Mouse (Mus musculus) forebrain, embryonic 10.5 days (tissue): ENCODE data around the gene Hdac4. TPM values are rescaled to one million over a fixed set of nuclear protein-coding genes. Genes with fewer than 3 reads are reported as not detected.
A peak's percentile ranks its signal among the peaks of the same experiment; 100 is the strongest.

Source experiments
- DNase-seq: peaks from one replicate; pipeline ENCODE4 v3.0.0-alpha.2; 2017; ENCODE audit warnings: low spot score; ENCODE audit errors: extremely low spot score
- H3K27ac ChIP-seq: fragments of 300-500 bp; sonication (generic); 2 replicates; pipeline ENCODE4 v1.5.1; 2016; ENCODE audit warnings: mild to moderate bottlenecking
- H3K27me3 ChIP-seq: fragments of 300-500 bp; sonication (generic); 2 replicates; pipeline ENCODE4 v1.6.1; 2016; ENCODE audit warnings: mild to moderate bottlenecking; ENCODE audit not compliant: poor library complexity, severe bottlenecking
- H3K36me3 ChIP-seq: fragments of 300-500 bp; sonication (generic); replicated peaks from 2 replicates; pipeline ENCODE4 v1.6.1; 2016; ENCODE audit warnings: mild to moderate bottlenecking, moderate library complexity
- H3K4me1 ChIP-seq: fragments of 300-500 bp; sonication (generic); 2 replicates; pipeline ENCODE4 v1.6.1; 2016
- H3K4me3 ChIP-seq: fragments of 300-500 bp; sonication (generic); 2 replicates; pipeline ENCODE4 v1.5.1; 2016; ENCODE audit warnings: mild to moderate bottlenecking, moderate library complexity
- H3K9me3 ChIP-seq: fragments of 300-500 bp; sonication (generic); 2 replicates; pipeline ENCODE4 v1.6.1; 2016; ENCODE audit warnings: mild to moderate bottlenecking, moderate library complexity
- WGBS: fragments of 180-500 bp; shearing (Covaris S2); methylation state at CpG from one replicate; pipeline ENCODE4 v1.1.7; 2016; 5-methylcytosine and 5-hydroxymethylcytosine counted together
- polyA plus RNA-seq: library from polyadenylated mRNA; unstranded; fragments of >200 nt; fragmentation: Nextera tagmentation; extraction: Ambion mirVana; gene quantifications from 2 replicates; pipeline ENCODE4 v1.2.1, GENCODE M21; 2016

Gene Hdac4
- polyA plus RNA-seq, 1 experiment from 2014 or later = 20.6 TPM

DNA sequence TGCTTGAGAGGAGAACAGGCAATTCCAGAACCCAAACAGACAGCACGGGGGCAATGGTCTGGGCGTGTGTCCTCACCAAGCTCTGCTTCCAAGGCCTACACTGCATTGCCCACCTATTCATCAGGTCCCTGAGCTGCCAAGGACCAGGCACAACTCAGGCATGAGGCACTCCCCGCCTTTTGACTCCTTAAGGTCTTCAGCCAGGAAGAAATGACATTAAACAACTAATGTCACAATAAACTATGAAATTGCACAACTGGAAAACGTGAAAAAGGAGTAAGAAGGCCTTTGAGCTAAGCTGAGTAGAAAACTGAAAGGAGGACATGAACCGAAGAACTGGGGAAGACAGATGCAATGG is 20.6 kb downstream of the Hdac4 start:
- H3K4me1 ChIP-seq = peaks cover 61% of the 10 kb centered on the region
- H3K27ac ChIP-seq = peak overlapping the region; percentile 21; the same call in 1 of the 2 replicates
- H3K4me3 ChIP-seq = no peak overlapping the region
- H3K36me3 ChIP-seq = no peaks in the 10 kb centered on the region; the same call in 1 of the 2 replicates
- WGBS = 90% methylated on average over 5 of the region's 5 CpGs
- DNase-seq = no peak
- no peaks in the 10 kb centered on the region for H3K27me3 ChIP-seq
- no peaks in the 10 kb centered on the region for H3K9me3 ChIP-seq

DNA sequence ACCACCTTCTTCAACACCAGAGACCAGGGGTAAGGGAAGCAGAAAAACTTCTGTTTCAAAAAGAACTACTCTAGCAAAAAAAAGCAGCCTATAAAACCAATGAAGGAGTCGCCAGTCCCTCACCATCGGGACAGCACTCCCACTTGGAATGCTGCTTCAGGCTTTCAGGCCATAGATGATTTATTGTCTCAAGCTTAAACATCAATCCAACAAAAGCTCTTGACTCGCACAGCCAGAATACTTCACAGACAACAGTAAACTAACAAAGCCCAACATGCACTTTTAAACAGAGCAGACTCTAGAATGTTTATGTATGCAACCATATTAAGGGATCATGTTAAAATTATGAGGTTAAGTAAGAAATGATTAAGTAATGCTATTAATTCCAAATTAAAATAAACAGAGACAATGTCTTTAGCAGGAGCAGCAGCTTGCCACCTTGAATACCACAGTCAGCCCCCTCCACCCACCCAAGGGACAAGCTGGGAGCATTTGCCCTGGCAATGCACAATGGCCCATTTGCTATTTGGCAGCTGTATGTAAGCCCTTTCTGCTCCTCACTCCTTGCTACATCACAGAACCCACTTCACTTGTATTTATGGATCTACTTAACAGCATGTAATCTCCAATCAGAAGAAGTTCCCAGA is 21.1 kb downstream of the Hdac4 start:
- DNase-seq = no peak
- peaks cover 65% of the 10 kb centered on the region for H3K4me1 ChIP-seq
- 81% methylated on average over 3 of the region's 3 CpGs for WGBS
- peak overlapping the region; percentile 21; the same call in 1 of the 2 replicates for H3K27ac ChIP-seq
- H3K9me3 ChIP-seq = no peaks in the 10 kb centered on the region
- H3K27me3 ChIP-seq = no peaks in the 10 kb centered on the region
- no peaks in the 10 kb centered on the region; the same call in 1 of the 2 replicates for H3K36me3 ChIP-seq
- no peak overlapping the region for H3K4me3 ChIP-seq

DNA sequence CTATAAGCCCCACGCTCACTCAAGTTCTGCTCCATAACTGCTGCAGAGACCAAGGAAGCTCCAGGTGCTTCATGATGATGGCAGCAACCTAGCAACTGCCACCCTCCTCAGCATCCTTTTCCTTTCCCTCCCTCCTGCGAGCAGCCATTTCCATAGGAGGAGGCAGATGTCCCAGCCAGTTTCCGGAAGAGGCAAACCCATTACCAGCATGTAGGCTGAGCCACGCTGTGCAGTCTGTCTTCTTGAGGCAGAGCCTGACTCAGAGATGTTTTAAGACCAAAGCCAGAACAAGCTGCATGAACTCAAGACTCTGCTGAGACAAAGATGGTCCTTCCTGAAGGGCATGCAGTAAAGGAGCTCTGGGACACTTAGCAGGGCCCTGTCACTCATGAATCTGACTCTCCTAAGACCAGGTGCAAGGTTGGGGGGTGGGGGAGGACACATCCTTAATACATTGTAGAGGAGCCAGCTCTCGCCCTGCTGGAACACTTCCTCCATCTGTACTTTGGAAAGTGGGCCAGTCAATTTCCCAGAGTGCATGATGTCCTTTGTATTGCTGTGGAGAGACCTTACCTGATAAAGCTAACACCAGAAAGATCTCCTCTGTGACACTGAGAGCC is 24.8 kb downstream of the Hdac4 start:
- H3K4me1 ChIP-seq = peaks cover 40% of the 10 kb centered on the region

DNA sequence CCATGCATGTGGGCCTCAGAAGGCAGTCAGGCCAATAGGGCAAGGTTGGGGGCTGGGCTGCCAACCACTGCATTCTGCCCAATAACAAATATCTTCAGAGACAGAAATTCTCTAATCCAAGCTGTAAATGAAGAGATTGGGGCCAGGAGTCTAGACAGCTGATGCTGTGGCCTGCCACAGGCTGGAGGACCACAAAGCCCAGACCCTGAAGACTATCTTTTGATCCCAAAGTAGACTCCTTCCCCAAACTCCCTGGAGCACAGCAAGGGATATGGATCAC is 25.8 kb downstream of the Hdac4 start:
- Histone ChIP-seq H3K36me3 (no peaks in the 10 kb centered on the region), H3K27me3 (no peaks in the 10 kb centered on the region), H3K27ac (no peak overlapping the region), H3K4me3 (no peak overlapping the region), H3K4me1 (peaks cover 36% of the 10 kb centered on the region), H3K9me3 (no peaks in the 10 kb centered on the region)
- no peak for DNase-seq

More for the DNA sequence above, 24.8 kb downstream of the Hdac4 start:
- Histone ChIP-seq H3K4me3 (no peak overlapping the region), H3K27me3 (no peaks in the 10 kb centered on the region), H3K27ac (no peak overlapping the region), H3K9me3 (no peaks in the 10 kb centered on the region), H3K36me3 (no peaks in the 10 kb centered on the region; the same call in 1 of the 2 replicates)
- WGBS = 87% methylated on average over 5 of the region's 5 CpGs
- no peak for DNase-seq

DNA sequence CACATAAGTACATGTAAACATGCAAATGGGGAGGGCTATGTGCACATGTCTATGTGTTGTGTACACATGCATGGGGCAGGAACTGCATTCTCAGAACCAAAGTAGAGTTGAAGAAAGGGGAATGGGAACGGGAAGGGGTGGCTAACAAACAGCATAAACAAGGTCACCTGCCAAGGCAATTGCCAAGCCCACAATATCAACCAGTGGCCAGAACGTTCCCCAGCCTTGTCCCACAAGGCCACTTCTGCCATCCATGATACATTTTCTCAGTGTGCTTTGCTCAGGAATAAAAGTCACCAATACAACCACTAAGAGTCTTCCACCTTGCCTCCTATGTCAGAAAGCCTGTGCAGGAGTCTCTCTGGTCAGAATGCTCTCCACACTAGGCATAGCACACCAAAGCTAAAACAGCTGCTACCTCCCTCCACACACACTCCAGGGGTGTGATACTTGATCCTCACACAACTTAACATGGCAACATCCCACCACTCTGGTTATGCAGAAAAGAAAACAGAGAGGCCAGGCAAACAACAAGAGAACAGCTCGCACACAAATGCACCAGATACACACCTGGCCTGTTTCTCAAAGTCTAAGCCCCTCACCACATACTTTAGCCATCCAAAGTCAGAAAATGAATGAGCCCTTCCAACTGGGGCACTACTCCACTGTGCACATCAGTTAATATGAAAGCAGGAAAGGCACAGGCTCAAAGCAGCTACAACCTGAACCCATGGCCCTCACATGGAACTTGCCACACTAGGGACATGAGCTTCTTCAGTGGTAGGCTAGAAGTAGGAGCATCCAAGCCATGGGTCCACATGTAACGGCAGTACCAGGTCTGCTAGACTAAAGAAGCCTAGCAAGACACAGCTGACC is 26.4 kb downstream of the Hdac4 start:
- peaks cover 36% of the 10 kb centered on the region for H3K4me1 ChIP-seq
- WGBS = 85% methylated on average over 4 of the region's 4 CpGs
- no peak overlapping the region for H3K27ac ChIP-seq
- no peaks in the 10 kb centered on the region for H3K36me3 ChIP-seq
- H3K27me3 ChIP-seq = no peaks in the 10 kb centered on the region
- H3K4me3 ChIP-seq = no peak overlapping the region
- no peaks in the 10 kb centered on the region for H3K9me3 ChIP-seq
- DNase-seq = no peak

DNA sequence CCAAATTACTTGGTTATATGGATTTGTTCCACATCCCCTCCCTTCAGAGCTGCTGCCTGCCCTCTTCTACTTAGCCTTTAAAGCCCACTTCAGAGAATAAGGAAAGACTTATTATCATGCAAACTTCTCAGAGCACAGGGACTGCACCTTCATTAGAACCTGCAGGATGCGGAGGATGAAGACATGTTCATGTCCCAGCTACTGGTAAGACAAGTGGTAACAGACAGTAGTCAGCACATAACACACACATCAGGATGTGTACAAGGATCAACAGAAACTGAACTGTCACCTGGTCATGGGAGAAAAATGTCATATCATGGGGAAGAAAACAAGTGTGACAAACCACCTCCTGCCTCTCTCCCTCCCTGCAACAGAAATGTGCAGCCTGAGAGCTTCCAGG is 31.6 kb downstream of the Hdac4 start:
- no peaks in the 10 kb centered on the region for H3K9me3 ChIP-seq
- H3K36me3 ChIP-seq = peaks cover 18% of the 10 kb centered on the region
- no peaks in the 10 kb centered on the region for H3K27me3 ChIP-seq
- no peak for DNase-seq
- H3K27ac ChIP-seq = no peak overlapping the region
- WGBS = 95% methylated on average over 1 of the region's 1 CpGs
- no peak overlapping the region for H3K4me3 ChIP-seq
- peaks cover 14% of the 10 kb centered on the region; the same call in 1 of the 2 replicates for H3K4me1 ChIP-seq

DNA sequence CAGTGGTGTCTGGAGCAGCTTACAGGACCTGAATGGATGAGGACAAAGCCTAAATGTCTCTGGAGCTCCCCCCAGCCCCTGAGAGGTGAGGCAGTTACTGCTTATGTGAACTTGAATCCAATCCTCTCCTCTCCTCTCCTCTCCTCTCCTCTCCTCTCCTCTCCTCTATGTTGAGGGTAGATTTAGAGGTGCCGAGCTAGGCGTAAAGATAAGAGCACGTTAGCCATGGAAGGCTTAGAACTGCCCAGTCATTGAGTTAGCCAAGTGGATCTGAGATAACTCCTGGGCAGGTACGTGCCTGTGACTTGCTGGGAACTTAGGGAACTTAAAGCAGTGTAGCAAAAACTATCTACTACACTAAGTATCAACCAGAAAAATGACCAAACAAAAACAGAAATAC is 35.7 kb downstream of the Hdac4 start:
- Histone ChIP-seq H3K4me1 (0 out of 2 replicates have a peak, but pooled peaks cover 6% of the 10 kb centered on the region), H3K9me3 (no peaks in the 10 kb centered on the region), H3K27ac (no peak overlapping the region), H3K27me3 (no peaks in the 10 kb centered on the region), H3K4me3 (no peak overlapping the region), H3K36me3 (peaks cover 29% of the 10 kb centered on the region)
- WGBS = 94% methylated on average over 4 of the region's 4 CpGs
- no peak for DNase-seq

DNA sequence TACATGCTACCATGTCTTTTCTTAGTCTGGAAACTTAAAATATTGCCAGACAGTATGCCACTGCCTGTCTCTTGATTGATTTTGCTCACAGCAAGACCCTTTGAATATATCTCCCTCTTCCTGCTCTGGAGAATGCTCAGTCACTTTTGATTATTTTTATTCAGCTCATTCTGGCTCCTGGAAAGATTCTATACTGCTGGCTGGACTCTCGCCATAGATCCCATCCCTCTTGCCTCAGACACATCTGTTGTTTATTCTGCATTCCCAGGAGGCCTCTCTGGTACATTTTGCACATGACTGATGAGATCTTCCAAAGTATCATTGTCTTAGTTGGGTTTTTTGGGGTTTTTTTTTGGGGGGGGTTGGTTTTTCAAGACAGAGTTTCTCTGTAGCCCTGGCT is 45.3 kb downstream of the Hdac4 start:
- Histone ChIP-seq H3K36me3 (peaks cover 49% of the 10 kb centered on the region), H3K9me3 (no peaks in the 10 kb centered on the region), H3K27ac (no peak overlapping the region), H3K4me1 (peaks cover 6% of the 10 kb centered on the region), H3K4me3 (no peak overlapping the region), H3K27me3 (no peaks in the 10 kb centered on the region)
- no peak for DNase-seq
- WGBS = 95% methylated on average over 1 of the region's 1 CpGs

DNA sequence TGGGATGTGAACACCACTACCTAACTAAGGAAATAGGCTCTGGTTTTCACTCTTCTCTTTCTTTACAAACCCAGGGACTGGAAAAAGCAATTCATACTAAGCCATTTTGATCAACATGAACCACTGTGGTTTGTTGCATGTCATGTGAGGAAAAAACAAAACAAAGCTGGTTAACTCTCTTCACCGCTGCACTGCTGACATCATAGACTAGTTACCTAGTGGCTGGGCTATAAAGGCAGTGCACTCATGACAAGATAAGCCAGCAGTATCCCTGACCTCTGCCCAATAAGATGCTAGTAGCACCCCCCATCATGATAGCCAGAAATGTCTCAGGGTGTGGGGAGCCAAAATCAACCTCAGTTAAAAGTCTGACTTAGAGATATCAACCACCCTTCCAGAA is 47.0 kb downstream of the Hdac4 start:
- no peak overlapping the region for H3K27ac ChIP-seq
- peaks cover 21% of the 10 kb centered on the region for H3K4me1 ChIP-seq
- H3K9me3 ChIP-seq = no peaks in the 10 kb centered on the region
- no peaks in the 10 kb centered on the region for H3K27me3 ChIP-seq
- H3K4me3 ChIP-seq = no peak overlapping the region
- DNase-seq = no peak
- 93% methylated on average over 1 of the region's 1 CpGs for WGBS
- peaks cover 44% of the 10 kb centered on the region for H3K36me3 ChIP-seq

DNA sequence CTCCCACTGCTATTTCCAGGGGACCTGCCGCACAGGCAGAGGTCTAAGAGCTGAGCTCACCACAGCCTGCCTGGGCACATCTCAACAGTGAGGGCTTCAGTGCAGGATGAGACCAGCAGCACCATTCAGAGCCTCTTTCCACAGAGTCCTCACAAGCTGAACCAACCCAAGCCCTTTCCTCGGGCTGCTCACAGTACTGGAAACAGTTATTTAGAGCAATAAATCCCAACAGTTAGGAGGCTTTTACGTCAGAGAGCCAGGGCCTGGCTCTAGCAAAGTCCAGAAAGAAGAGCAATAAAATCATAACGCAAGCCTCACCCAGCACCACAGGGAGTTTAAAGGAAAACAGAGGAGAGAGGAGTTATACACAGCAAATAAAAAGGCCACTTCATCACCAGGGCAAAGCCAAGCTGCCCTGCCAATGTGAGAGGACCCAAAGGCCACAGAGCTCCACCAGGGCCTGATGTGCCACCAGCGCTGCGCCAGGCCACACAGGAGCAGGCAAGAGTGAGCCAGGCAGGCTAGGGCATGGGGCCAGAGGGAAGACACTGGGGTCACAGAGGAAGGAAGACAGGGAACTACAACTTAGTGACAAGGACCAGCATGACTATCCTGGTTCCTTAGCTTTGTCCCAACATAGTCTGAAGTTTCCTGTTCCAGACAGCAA is 50.5 kb downstream of the Hdac4 start:
- peaks cover 59% of the 10 kb centered on the region for H3K36me3 ChIP-seq
- 81% methylated on average over 6 of the region's 6 CpGs for WGBS
- peak overlapping the region; percentile 32; the same call in 1 of the 2 replicates for H3K27ac ChIP-seq
- H3K9me3 ChIP-seq = no peaks in the 10 kb centered on the region
- DNase-seq = no peak
- H3K4me3 ChIP-seq = no peak overlapping the region
- H3K4me1 ChIP-seq = peaks cover 25% of the 10 kb centered on the region
- no peaks in the 10 kb centered on the region for H3K27me3 ChIP-seq

DNA sequence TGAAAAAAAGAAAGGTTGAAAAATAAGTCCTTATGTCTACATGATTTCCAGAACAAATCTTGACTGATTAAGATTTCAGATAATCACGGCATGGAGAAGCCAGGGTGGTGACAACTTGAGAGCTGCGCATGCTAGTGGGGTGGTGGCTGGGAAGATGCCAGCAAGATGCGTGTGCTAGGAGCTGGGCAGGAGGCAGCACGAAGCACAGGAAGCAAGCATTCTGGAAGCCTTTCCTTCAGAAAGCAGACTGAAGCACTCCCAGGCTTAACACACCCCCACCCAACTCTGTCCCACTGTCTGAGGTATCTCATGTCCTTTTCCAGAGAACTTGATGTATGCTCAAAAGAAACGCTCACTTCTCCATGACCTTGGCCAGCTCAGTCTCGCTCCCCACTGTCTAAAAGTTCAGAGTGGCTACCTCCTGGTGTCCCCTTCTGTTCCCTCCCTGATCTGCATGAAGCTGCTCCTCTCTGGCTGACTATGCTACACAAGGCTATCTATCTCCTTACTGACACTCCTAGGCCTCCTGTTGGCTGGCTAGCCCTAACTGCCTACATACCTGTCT is 52.1 kb downstream of the Hdac4 start:
- DNase-seq = no peak
- H3K27me3 ChIP-seq = no peaks in the 10 kb centered on the region
- no peak overlapping the region for H3K4me3 ChIP-seq
- H3K9me3 ChIP-seq = no peaks in the 10 kb centered on the region
- no peak overlapping the region for H3K27ac ChIP-seq
- 92% methylated on average over 6 of the region's 6 CpGs for WGBS
- H3K4me1 ChIP-seq = peaks cover 25% of the 10 kb centered on the region
- H3K36me3 ChIP-seq = peaks cover 70% of the 10 kb centered on the region

DNA sequence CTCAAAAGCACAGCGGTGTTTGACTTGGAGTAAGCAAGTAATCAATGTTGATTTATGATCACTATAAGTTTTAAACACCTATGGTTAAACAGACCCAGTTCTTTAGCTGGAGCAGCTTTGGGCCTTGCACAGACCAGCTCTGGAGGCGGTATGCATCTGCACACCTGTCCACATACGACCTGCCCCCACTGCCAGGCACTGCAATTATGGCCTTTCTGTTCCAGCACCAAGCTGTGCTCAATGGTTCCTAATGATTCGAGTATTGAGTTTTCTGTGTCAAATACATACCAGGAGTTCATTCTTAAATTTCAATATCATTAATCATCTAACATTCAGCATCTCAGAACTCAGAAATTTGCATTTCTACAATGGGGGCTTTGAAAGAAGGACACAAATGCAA is 52.7 kb downstream of the Hdac4 start:
- no peak overlapping the region for H3K4me3 ChIP-seq
- H3K36me3 ChIP-seq = peaks cover 67% of the 10 kb centered on the region
- H3K9me3 ChIP-seq = no peaks in the 10 kb centered on the region
- no peak overlapping the region for H3K27ac ChIP-seq
- DNase-seq = no peak
- H3K27me3 ChIP-seq = no peaks in the 10 kb centered on the region
- H3K4me1 ChIP-seq = peaks cover 25% of the 10 kb centered on the region
- WGBS = 85% methylated on average over 4 of the region's 4 CpGs
